Mouse (Mus musculus): ENCODE results near the gene Olfr1030.
"Not testable (repeated sequence)": the region's sequence is repeated elsewhere in the genome, so short reads cannot be mapped to it uniquely, and the experiment has no call there.

The Olfr1030 gene

GRCm38 (mm10) chr2:85978976-85979375 lies at the start of gene Olfr1030:
Gene Olfr1030, plus strand, starts transcription at chr2:85979276.
- no peak for DNase-seq

- no peak for DNase-seq
These were observed 28.9 kb upstream of the Olfr1030 start, which contains the start of gene Olfr1028 for GRCm38 (mm10) chr2:85950137-85950536. Gene Olfr1028, plus strand, starts transcription at chr2:85950437.

- DNase-seq = no peak
These were observed 5.5 kb upstream of the Olfr1030 start, which contains the start of gene Olfr1029 for GRCm38 (mm10) chr2:85973595-85973994. Gene Olfr1029, plus strand, starts transcription at chr2:85973895.

- no peak for DNase-seq
These were observed 10.9 kb downstream of the Olfr1030 start, which contains the start of gene Olfr1031 for GRCm38 (mm10) chr2:85990004-85990403. Gene Olfr1031, plus strand, starts transcription at chr2:85990304.

- no peak for DNase-seq
These were observed 26.2 kb downstream of the Olfr1030 start, which contains the start of gene Olfr1032 for GRCm38 (mm10) chr2:86005240-86005639. Gene Olfr1032, plus strand, starts transcription at chr2:86005540.

- not testable (repeated sequence) for DNase-seq
These were observed 41.3 kb downstream of the Olfr1030 start, which contains the start of gene Olfr1033 for GRCm38 (mm10) chr2:86020406-86020805. Gene Olfr1033, plus strand, starts transcription at chr2:86020633.

GRCm38 (mm10) chr2:86021518-86021917 lies 42.4 kb downstream of the Olfr1030 start:
- not testable (repeated sequence) for DNase-seq

Data from cerebellum, postnatal 36 days (tissue).